Mouse (Mus musculus) adrenal gland, adult 18-20 months (tissue): ENCODE measurements around the gene Atpaf1. TPM values are rescaled to one million over a fixed set of nuclear protein-coding genes. Genes with fewer than 3 reads are reported as not detected.

Source experiments
- DNase-seq, 2 experiments: peaks; one replicate each; pipeline ENCODE4 v3.0.0; 2021 to 2022; ENCODE audit warnings: low spot score in 2 of 2
- total RNA-seq, 2 experiments: library from RNA; stranded (reverse); gene quantifications; 1 replicate in 1 of 2; 2 replicates in 1 of 2; pipeline ENCODE4 v1.2.3; 2021

The Atpaf1 gene
- total RNA-seq, 2 experiments from 2014 or later, result 45.2 to 51.9 TPM

DNA sequence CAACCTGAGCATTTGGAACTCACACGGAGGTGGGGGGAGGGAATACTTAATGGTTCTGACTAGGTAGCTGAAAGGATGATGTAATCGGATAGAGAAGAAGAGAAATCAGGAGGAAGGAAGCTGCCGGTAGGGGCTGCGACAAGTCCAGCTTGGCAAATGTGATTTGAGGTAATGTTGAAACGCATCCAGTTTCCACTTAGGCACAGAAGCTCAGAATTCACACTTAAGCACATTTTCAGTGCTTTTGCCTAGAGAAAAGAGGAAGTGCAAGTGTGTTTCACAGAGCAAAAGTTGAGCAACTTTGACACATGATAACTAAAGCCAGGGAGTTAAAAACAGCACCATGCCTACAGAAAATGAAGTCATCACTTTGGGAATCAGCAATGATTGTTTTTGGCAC is 62.8 kb downstream of the Atpaf1 start:
- no peak for DNase-seq

DNA sequence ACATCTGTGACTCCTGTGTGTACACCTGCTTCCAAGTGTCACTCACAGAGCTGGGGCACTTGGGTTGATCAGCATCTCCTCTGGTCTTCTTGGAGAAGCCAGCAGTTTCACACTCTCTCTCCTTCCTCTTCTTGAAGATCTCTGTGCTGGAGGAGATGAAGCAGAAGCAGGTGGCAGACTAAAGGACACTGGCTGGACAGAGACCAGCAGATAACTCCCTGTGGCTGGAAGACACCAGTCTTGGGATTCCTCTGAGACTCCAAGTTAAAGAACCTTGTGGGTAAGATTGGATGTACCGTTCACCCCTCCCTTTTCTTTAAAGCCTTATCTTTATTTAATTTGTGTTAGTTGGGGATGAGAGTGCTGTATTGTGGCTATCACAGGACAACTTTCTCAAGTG is 63.5 kb downstream of the Atpaf1 start:
- DNase-seq, result no peak

DNA sequence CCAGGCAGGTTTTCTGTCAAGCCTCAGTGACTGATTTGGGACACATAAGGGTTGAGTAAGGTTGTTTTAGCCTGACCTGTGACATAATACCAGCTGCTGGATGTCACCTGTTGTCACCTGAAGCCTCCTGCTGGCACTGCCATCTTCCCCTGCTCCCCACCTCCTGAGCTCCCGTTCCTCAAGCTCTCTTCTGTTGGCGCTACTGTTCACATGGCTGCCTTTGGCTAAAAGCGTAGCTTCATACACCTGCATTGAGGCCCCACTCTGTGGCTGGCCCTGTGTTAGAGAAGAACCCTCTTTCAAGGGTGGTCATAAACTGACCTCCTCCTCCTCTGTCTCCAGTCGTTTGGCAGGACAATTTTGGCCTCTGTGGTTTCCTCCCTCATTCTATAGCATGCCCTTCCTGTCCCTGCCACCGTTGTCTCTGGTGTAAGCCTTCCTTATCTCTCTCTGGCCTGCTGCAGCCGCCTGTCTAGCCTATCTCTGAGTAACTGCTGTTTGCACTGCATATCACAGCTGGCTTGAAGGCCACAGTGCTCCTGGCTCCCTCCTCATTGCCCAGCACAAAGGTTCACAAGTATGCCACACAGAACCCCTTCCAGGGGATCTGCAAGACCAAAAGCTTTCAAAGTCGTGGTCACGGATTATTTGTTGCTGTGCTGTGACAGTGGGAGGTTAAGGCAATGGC is 64.5 kb downstream of the Atpaf1 start:
- DNase-seq, result no peak

DNA sequence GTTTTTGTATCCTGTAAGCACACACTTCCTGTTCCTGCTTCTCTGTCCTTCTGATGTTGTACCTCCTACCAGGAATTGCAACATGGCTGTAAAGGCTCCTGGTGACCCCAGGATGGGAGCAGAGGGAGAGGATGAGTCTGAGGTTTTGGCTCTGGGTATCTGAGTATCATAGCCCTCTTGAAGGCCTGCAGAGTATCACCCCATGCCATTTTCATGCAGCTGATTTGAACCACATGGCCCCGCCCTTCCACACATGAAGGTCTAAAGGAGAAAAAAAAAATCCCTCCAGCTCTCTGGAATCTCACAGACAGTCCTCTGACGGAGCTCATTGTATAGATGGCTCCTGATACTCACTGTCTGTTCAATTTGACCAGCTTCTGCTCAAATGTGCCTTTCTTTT is 65.5 kb downstream of the Atpaf1 start:
- no peak for DNase-seq

DNA sequence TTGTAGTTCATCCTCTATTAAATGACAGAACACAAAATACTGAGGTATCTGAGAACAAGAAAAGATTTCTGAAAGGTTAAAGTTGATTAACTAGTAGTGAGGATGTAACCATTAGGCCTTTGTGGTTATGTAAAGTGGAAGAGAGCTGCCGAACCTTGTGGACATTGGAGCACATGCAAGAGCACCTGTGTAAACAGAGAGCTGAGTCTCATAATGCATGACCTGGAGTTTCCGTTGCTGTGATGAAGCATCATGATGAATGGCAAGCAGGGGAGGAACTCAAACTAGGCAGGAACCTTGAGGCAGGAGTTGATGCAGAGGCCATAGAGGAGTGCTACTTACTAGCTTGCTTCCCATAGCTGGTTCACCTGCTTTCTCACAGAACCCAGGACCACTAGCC is 66.0 kb downstream of the Atpaf1 start:
- DNase-seq, result no peak

DNA sequence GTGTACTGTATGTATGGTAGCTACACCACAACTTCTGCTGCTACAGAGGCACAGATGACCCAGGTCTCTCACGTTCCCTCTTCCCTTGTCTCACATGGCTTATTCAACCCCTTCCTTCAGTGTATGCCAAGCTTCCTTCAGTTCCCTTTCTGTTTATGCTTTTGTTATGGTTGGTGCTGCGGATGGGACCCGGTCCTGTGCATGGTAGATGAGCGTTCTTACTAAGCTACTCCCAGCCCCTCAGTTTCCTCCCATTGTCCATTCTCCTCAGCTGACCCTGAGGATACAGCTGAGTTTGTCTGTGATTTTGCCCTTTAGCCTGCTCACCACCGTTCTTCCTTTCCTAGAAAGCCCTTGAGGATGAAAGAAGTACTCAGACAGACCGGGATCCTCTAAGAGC is 67.0 kb downstream of the Atpaf1 start:
- DNase-seq, result no peak

DNA sequence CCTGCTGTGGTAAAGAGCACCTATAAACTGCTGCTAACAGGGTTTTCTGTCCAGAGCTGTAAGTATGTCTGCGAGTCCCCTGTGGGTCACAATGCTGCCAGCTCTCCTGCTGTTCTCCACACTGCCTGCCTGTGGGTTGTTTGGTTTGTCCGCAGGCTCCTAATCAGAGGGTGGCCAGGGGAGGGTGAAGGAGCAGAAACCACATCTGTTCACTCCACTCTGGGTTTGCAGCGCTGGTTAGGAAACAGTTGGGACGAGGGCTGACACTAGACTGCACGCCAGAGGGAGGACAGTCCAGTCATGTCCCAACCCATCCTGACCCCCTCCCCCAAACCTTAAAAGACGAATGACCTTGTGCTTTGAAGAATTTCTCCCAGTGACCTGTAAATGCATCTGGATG is 70.5 kb downstream of the Atpaf1 start:
- no peak for DNase-seq

DNA sequence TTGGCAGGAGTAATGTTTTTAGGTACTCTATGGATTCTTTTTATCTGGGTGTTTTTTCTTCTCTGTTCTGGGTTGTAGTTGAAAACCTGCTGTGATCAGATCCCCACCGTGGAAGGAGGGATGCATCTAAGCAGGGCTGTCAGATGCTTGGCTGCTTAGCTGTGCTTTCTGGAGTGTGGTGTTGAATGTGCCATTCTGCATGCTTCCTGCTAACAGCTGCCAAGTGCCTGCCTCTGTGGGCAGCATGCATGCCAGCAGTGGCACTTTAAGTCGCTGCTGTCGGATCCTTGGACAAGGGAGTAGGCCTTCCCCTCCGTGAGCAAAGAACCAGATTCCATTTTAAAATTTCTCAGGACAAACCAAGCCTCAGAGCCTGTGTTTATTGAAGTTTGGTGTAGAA is 71.0 kb downstream of the Atpaf1 start:
- DNase-seq, result no peak

DNA sequence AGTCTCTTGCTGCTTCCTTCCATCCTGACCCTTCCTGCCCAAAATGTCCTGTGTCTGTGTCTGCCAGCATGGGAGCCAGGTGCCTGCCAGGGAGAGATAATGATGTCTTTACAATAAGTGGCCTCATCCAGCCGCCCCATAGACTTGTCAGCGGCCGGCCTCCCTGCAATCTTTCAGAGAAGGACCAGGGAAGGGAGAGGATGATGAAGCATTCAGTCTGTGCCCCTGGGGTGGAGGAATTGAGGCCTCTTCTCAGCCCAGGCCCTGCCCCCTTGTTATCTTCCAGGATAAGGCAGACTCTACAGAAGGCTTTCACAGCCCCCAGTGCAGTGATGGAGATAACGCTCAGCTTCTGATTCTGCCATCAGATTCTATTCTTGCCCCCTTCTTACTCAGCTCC is 71.7 kb downstream of the Atpaf1 start:
- no peak for DNase-seq

DNA sequence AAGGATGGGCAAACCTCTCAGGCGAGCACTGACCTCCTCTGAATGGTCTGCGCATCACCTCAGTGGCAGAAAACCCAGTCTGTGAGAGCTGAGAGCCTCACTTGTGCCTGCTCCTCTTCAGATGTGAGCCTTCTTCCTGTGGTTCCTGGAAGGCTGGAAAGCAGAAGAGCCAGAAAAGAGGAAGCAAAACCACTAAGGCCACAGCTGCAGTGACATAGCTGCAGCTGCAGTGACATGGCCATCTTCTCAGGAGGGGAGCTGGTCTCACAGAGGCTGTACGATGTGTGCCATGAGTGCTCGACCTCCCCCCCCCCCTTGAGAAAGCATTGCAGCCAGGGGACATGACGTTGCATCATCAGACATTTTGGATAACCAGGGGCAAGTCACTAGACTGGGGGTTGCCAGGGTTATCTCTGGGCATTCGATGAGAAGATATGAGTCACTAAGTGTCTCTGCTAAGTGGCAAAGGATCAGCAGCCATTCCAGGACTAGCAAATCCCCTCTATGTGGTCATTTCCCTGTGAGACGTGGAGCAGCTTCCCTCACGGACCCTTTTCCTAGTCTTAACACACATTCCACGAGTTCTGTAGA is 72.8 kb downstream of the Atpaf1 start:
- no peak for DNase-seq

DNA sequence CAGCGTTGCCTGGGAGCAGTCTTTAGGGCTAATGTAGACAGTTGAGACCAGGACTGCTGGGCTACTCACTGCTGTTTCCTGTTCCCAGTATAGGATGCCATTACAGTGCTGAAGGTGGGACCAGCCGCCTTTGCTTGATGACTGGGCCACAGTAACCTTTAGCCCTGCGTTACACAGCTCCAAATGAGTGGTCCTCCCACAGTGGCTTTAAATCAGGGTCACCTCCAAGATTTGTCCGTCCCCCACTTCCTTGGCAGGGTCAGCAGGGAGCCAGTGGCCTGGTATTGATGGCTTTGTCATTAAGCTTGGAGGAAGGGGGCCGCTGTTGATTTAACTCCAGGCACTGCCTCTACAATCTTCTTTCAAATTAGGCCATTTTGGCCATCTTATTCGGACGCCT is 78.7 kb downstream of the Atpaf1 start:
- no peak for DNase-seq

DNA sequence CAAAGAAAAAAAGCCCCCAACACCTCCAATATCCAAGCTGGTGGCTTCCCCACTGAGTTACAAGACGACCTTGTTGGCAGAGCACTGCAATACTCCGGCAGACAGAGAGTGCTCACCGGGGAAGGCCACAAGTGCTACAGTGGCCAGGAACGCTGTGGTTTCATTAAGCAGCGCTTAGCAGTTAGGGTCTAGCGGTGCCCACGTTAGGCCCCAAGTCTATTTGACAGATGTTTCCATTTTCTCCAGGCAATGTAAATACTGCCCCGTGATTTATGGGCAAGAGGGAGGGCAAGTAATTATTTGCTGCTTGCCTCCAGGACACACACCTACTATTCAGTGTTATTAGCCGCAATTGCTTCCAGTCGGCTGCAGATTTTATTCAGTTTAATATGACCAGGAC is 79.3 kb downstream of the Atpaf1 start:
- no peak for DNase-seq

Other genes starting within 250 kb of the Atpaf1 start
- not detected for gene Cyp4a31, start 221.2 kb upstream of the Atpaf1 start, total RNA-seq
- gene Cyp4a32, start 183.8 kb upstream of the Atpaf1 start, total RNA-seq, result not detected
- gene Cyp4b1, start 137.1 kb upstream of the Atpaf1 start, total RNA-seq, result 10 to 100 TPM; 28.9 to 33.3 TPM
- gene Efcab14, start 47.1 kb upstream of the Atpaf1 start, total RNA-seq, result 10 to 100 TPM; 77.2 to 91.0 TPM
- 1 to 10 TPM; 2.0 to 2.3 TPM for gene Tex38, start 3.8 kb upstream of the Atpaf1 start, total RNA-seq
- gene Mob3c, start 43.3 kb downstream of the Atpaf1 start, total RNA-seq, result 10 to 100 TPM; 17.8 to 19.5 TPM
- 10 to 100 TPM; 30.2 to 37.4 TPM for gene Mknk1, start 54.4 kb downstream of the Atpaf1 start, total RNA-seq
- not detected for gene Kncn, start 99.6 kb downstream of the Atpaf1 start, total RNA-seq
- not detected for gene 6430628N08Rik, start 105.9 kb downstream of the Atpaf1 start, total RNA-seq
- gene Dmbx1, start 155.1 kb downstream of the Atpaf1 start, total RNA-seq, result not detected
- gene Faah, start 233.1 kb downstream of the Atpaf1 start, total RNA-seq, result 1 to 10 TPM; 4.0 to 4.5 TPM